Mouse (Mus musculus): ENCODE data around the gene Sct. TPM values are rescaled to one million over a fixed set of nuclear protein-coding genes. Genes with fewer than 3 reads are reported as not detected.

Sct gene
- polyA plus RNA-seq, 1 experiment, result not detected

- no peak overlapping the region for H3K27ac ChIP-seq (ENCODE audit: insufficient read depth, low read depth, low read length)
- H3K4me3 ChIP-seq (ENCODE audit: insufficient read depth, low read depth, low read length), result no peak overlapping the region
- no peaks in the 10 kb centered on the region for H3K4me1 ChIP-seq (ENCODE audit: control insufficient read depth, insufficient read depth, low read length)
- TF ChIP-seq CTCF (IDR thresholded peaks at IDR 0.05; ENCODE audit: insufficient read depth, low read depth, low read length) (no peak), POLR2A (IDR thresholded peaks at IDR 0.05; ENCODE audit: insufficient read depth, low read depth, low read length) (no peak)
- WGBS, result 66% methylated on average over 5 of the region's 5 CpGs
These were observed 37.0 kb upstream of the Sct start for GRCm38 (mm10) chr7:141315974-141316373.

DNA sequence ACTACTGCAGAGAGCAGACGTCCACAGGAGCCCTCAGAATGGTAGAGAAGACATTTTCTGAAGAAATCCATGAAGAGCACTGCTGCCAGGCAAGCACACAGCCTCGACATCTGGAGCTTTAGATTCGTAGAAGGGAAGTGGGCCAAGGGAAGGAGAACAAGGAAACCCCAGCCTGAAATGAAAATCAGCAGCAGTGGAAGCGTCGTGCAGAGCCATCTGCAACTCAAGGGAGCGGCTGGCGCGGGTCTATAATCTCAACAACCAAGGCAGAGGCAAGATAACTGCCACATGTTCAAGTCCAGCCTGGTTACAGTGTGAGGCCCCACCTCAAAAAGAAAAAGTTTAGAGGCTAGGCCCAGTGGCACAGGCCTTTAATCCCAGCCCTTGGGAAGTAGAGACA is 36.1 kb upstream of the Sct start:
- WGBS, result 85% methylated on average over 8 of the region's 8 CpGs
- no peak overlapping the region for H3K4me3 ChIP-seq (ENCODE audit: insufficient read depth, low read depth, low read length)
- no peaks in the 10 kb centered on the region for H3K4me1 ChIP-seq (ENCODE audit: control insufficient read depth, insufficient read depth, low read length)
- H3K27ac ChIP-seq (ENCODE audit: insufficient read depth, low read depth, low read length), result no peak overlapping the region
- no peak for TF ChIP-seq POLR2A (IDR thresholded peaks at IDR 0.05; ENCODE audit: insufficient read depth, low read depth, low read length)
- TF ChIP-seq CTCF (IDR thresholded peaks at IDR 0.05; ENCODE audit: insufficient read depth, low read depth, low read length), result no peak

GRCm38 (mm10) chr7:141314416-141314815 is 35.5 kb upstream of the Sct start:
- WGBS, result 95% methylated on average over 2 of the region's 2 CpGs
- H3K27ac ChIP-seq (ENCODE audit: insufficient read depth, low read depth, low read length), result no peak overlapping the region
- H3K4me1 ChIP-seq (ENCODE audit: control insufficient read depth, insufficient read depth, low read length), result no peaks in the 10 kb centered on the region
- H3K4me3 ChIP-seq (ENCODE audit: insufficient read depth, low read depth, low read length), result no peak overlapping the region
- no peak for TF ChIP-seq CTCF (IDR thresholded peaks at IDR 0.05; ENCODE audit: insufficient read depth, low read depth, low read length)
- TF ChIP-seq POLR2A (IDR thresholded peaks at IDR 0.05; ENCODE audit: insufficient read depth, low read depth, low read length), result no peak

GRCm38 (mm10) chr7:141304537-141304936 is 25.6 kb upstream of the Sct start:
- no peaks in the 10 kb centered on the region for H3K4me1 ChIP-seq (ENCODE audit: control insufficient read depth, insufficient read depth, low read length)
- H3K27ac ChIP-seq (ENCODE audit: insufficient read depth, low read depth, low read length), result no peak overlapping the region
- no peak overlapping the region for H3K4me3 ChIP-seq (ENCODE audit: insufficient read depth, low read depth, low read length)
- WGBS, result 89% methylated on average over 4 of the region's 4 CpGs
- TF ChIP-seq POLR2A (IDR thresholded peaks at IDR 0.05; ENCODE audit: insufficient read depth, low read depth, low read length), result no peak
- TF ChIP-seq CTCF (IDR thresholded peaks at IDR 0.05; ENCODE audit: insufficient read depth, low read depth, low read length), result no peak

- TF ChIP-seq CTCF (IDR thresholded peaks at IDR 0.05; ENCODE audit: insufficient read depth, low read depth, low read length) (no peak), POLR2A (IDR thresholded peaks at IDR 0.05; ENCODE audit: insufficient read depth, low read depth, low read length) (no peak)
- H3K27ac ChIP-seq (ENCODE audit: insufficient read depth, low read depth, low read length), result no peak overlapping the region
- 63% methylated on average over 1 of the region's 1 CpGs for WGBS
- no peaks in the 10 kb centered on the region for H3K4me1 ChIP-seq (ENCODE audit: control insufficient read depth, insufficient read depth, low read length)
- no peak overlapping the region for H3K4me3 ChIP-seq (ENCODE audit: insufficient read depth, low read depth, low read length)
These were observed 23.9 kb upstream of the Sct start for GRCm38 (mm10) chr7:141302702-141303268.

DNA sequence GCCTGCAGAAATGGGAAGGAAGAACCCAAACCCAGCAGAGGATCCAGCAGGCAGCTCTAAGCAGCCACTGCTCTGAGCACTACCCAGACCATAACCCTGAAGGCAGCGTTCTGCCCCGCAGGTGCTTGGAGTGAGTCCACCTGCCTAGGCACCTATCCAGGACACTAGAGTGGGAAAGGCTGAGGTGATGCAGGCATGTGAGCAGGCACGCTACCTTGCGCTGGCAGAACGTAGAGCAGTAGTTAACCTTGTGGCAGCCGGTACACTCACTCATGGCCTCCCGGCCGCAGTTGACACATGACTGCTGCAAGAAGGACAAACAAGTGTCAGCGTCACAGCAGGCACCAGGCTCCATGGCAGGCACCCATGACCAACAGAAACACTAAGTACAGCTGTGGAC is 22.5 kb upstream of the Sct start:
- 96% methylated on average over 9 of the region's 9 CpGs for WGBS
- Histone ChIP-seq H3K27ac (ENCODE audit: insufficient read depth, low read depth, low read length) (no peak overlapping the region), H3K4me1 (ENCODE audit: control insufficient read depth, insufficient read depth, low read length) (no peaks in the 10 kb centered on the region), H3K4me3 (ENCODE audit: insufficient read depth, low read depth, low read length) (no peak overlapping the region)
- TF ChIP-seq CTCF (IDR thresholded peaks at IDR 0.05; ENCODE audit: insufficient read depth, low read depth, low read length) (no peak), POLR2A (IDR thresholded peaks at IDR 0.05; ENCODE audit: insufficient read depth, low read depth, low read length) (no peak)

GRCm38 (mm10) chr7:141299175-141299574 is 20.2 kb upstream of the Sct start:
- H3K4me3 ChIP-seq (ENCODE audit: insufficient read depth, low read depth, low read length), result no peak overlapping the region
- H3K4me1 ChIP-seq (ENCODE audit: control insufficient read depth, insufficient read depth, low read length), result peaks cover 4% of the 10 kb centered on the region
- TF ChIP-seq POLR2A (IDR thresholded peaks at IDR 0.05; ENCODE audit: insufficient read depth, low read depth, low read length), result no peak
- no peak for TF ChIP-seq CTCF (IDR thresholded peaks at IDR 0.05; ENCODE audit: insufficient read depth, low read depth, low read length)
- WGBS, result 90% methylated on average over 8 of the region's 8 CpGs
- no peak overlapping the region for H3K27ac ChIP-seq (ENCODE audit: insufficient read depth, low read depth, low read length)

GRCm38 (mm10) chr7:141297926-141298650 is 19.2 kb upstream of the Sct start:
- WGBS, result 60% methylated on average over 3 of the region's 3 CpGs
- Histone ChIP-seq H3K27ac (ENCODE audit: insufficient read depth, low read depth, low read length) (no peak overlapping the region), H3K4me1 (ENCODE audit: control insufficient read depth, insufficient read depth, low read length) (peaks cover 12% of the 10 kb centered on the region), H3K4me3 (ENCODE audit: insufficient read depth, low read depth, low read length) (no peak overlapping the region)
- TF ChIP-seq POLR2A (IDR thresholded peaks at IDR 0.05; ENCODE audit: insufficient read depth, low read depth, low read length), result no peak
- no peak for TF ChIP-seq CTCF (IDR thresholded peaks at IDR 0.05; ENCODE audit: insufficient read depth, low read depth, low read length)

DNA sequence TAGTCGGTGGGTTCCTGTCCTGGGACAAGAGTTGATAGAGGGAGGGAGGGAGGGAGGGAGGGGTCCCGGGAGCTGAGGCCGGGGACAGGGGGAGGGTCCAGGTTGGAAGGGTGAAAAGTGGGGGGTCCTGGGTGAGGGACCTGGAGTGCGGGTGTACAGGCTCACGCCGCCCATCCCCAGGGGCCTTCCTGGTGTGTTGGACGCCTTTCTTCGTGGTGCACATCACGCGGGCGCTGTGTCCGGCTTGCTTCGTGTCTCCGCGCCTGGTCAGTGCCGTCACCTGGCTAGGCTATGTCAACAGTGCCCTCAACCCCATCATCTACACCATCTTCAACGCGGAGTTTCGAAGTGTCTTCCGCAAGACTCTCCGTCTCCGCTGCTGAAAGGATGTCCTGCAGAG is 15.5 kb upstream of the Sct start:
- peaks cover 24% of the 10 kb centered on the region for H3K4me1 ChIP-seq (ENCODE audit: control insufficient read depth, insufficient read depth, low read length)
- 8% methylated on average over 22 of the region's 22 CpGs for WGBS
- no peak overlapping the region for H3K27ac ChIP-seq (ENCODE audit: insufficient read depth, low read depth, low read length)
- TF ChIP-seq POLR2A (IDR thresholded peaks at IDR 0.05; ENCODE audit: insufficient read depth, low read depth, low read length) (no peak), CTCF (IDR thresholded peaks at IDR 0.05; ENCODE audit: insufficient read depth, low read depth, low read length) (no peak)
- no peak overlapping the region for H3K4me3 ChIP-seq (ENCODE audit: insufficient read depth, low read depth, low read length)

Data from olfactory bulb, adult 2 months (tissue).